Comparison of ENCODE assay signal across 8 mouse cellular contexts in the genomic region with DNA sequence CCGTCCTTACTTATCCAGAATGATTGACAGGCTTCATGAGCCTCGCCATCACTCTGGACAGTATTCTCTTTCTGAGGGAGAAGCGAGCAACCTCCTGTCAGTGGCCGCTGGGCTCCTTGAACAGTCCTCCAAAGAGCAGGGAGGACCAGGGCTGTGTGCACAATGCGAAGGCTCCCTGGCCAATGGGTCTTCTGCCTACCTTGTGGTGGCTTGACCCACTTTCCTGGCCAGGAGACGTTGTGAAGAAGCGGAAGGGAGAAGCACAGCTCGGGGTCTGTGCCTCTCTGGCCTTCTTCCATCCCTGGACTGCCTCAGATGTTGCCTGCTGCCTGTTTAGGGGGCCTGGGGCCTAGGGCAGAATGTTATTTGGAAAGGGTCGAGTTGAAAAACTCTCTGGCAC. TPM values are rescaled to one million over a fixed set of nuclear protein-coding genes. Genes with fewer than 3 reads are reported as not detected.
A peak's percentile ranks its signal among the peaks of the same experiment; 100 is the strongest.
DNase-seq lines count a peak whose midpoint lies in the region; ATAC-seq lines count a peak whose summit lies in the region.

No protein-coding gene starts in this region.

- H3K9ac ChIP-seq in lung, embryonic 15.5 days, result no peak overlapping the region
- H3K9ac ChIP-seq in stomach, embryonic 15.5 days, result no peak overlapping the region

- H3K27ac ChIP-seq in lung, embryonic 15.5 days, result no peak overlapping the region
- 0 out of 2 replicates have a peak overlapping the region, but pooled peaks have one; percentile 73 for H3K27ac ChIP-seq in limb, embryonic 10.5 days
- no peak overlapping the region for H3K27ac ChIP-seq in stomach, embryonic 15.5 days

- 39% methylated on average over 9 of the region's 9 CpGs for WGBS in lung, embryonic 15.5 days
- 33% methylated on average over 9 of the region's 9 CpGs for WGBS in limb, embryonic 10.5 days
- WGBS in stomach, embryonic 15.5 days, result 43% methylated on average over 9 of the region's 9 CpGs

- peaks cover 62% of the 10 kb centered on the region for H3K27me3 ChIP-seq in lung, embryonic 15.5 days
- H3K27me3 ChIP-seq in limb, embryonic 10.5 days (ENCODE audit: low read depth, poor library complexity, severe bottlenecking), result peaks cover 99% of the 10 kb centered on the region
- peaks cover 50% of the 10 kb centered on the region for H3K27me3 ChIP-seq in stomach, embryonic 15.5 days (replicated peaks)

- DNase-seq in cerebellum, adult 18-20 months, result peak; percentile 51 to 54
- no peak for DNase-seq in cerebellum, adult 9-10 months
- no peak for DNase-seq in lung, adult 18-20 months
- no peak for DNase-seq in limb, embryonic 10.5 days (ENCODE audit: low spot score)
- no peak for DNase-seq in ovary, postnatal 10 days (ENCODE audit: low spot score)
- no peak for DNase-seq in embryo, embryonic 10.5 days (ENCODE audit: low spot score)

- H3K9me3 ChIP-seq in lung, embryonic 15.5 days, result no peaks in the 10 kb centered on the region
- H3K9me3 ChIP-seq in limb, embryonic 10.5 days (replicated peaks), result no peaks in the 10 kb centered on the region
- no peaks in the 10 kb centered on the region for H3K9me3 ChIP-seq in stomach, embryonic 15.5 days

- no peaks in the 10 kb centered on the region for H3K36me3 ChIP-seq in lung, embryonic 15.5 days
- H3K36me3 ChIP-seq in limb, embryonic 10.5 days, result no peaks in the 10 kb centered on the region
- no peaks in the 10 kb centered on the region for H3K36me3 ChIP-seq in stomach, embryonic 15.5 days

- no peak overlapping the region for H3K4me3 ChIP-seq in lung, embryonic 15.5 days
- H3K4me3 ChIP-seq in limb, embryonic 10.5 days, result peak overlapping the region; percentile 71
- H3K4me3 ChIP-seq in stomach, embryonic 15.5 days (replicated peaks), result no peak overlapping the region

- peak overlapping the region; percentile 94 for H3K4me2 ChIP-seq in lung, embryonic 15.5 days
- H3K4me2 ChIP-seq in stomach, embryonic 15.5 days, result peak overlapping the region; percentile 97

- no peak for ATAC-seq in lung, embryonic 15.5 days (ENCODE audit: borderline replicate concordance, extremely low read depth, low FRiP score, low TSS enrichment)
- no peak for ATAC-seq in stomach, embryonic 15.5 days (ENCODE audit: insufficient read depth, low FRiP score, low read depth)

- peaks cover 19% of the 10 kb centered on the region for H3K4me1 ChIP-seq in lung, embryonic 15.5 days
- peaks cover 41% of the 10 kb centered on the region for H3K4me1 ChIP-seq in limb, embryonic 10.5 days
- peaks cover 21% of the 10 kb centered on the region for H3K4me1 ChIP-seq in stomach, embryonic 15.5 days

RNA-seq across cellular contexts. Expression of a gene that starts 1.8 kb away (rescaled TPM):
- polyA plus RNA-seq in lung, embryonic 15.5 days (2015; fragmentation: Nextera tagmentation; extraction: Ambion mirVana), result 3.3 and 4.5 TPM in 2 replicates
- 1.3 and 2.4 TPM in 2 replicates for polyA plus RNA-seq in limb, embryonic 10.5 days (2016; fragmentation: Nextera tagmentation; extraction: Ambion mirVana)
- polyA plus RNA-seq in stomach, embryonic 15.5 days (2015; fragmentation: Nextera tagmentation; extraction: Ambion mirVana), result 3.9 and 5.4 TPM in 2 replicates

Comparison
In these comparisons a context has a peak if more than half of its experiments do, and no peak if none do; other contexts are left out.
1. DNase-seq: peak in cerebellum, adult 18-20 months (2 of 2); none in cerebellum, adult 9-10 months (single experiment), lung, adult 18-20 months (0 of 2), limb, embryonic 10.5 days (single experiment), ovary, postnatal 10 days (single experiment) and embryo, embryonic 10.5 days (single experiment).